Mouse (Mus musculus): ENCODE measurements at regions not wholly inside any gene's neighbourhood (a gene's known extent, or its start where the extent isn't known, plus 50 kb on each side); places are given as distances from the start of the nearest gene placed in this dataset.

GRCm38 (mm10) chr4:25932546-25932945 is 132.5 kb upstream of the Fut9 start:
- TF ChIP-seq EP300 (IDR thresholded peaks at IDR 0.05): no peak
- TF ChIP-seq CTCF (IDR thresholded peaks at IDR 0.05): no peak

Data from lung, postnatal 0 days (tissue).